Mouse (Mus musculus): ENCODE data around the gene Plk3.

- TF ChIP-seq CTCF (IDR thresholded peaks at IDR 0.05; ENCODE audit: control insufficient read depth, insufficient read depth, insufficient read length) (no peak), USF1 (IDR thresholded peaks at IDR 0.05; ENCODE audit: low read depth) (no peak), MYOG (IDR thresholded peaks at IDR 0.05; ENCODE audit: control insufficient read depth, extremely low read depth, insufficient read length) (no peak), MAX (IDR thresholded peaks at IDR 0.05) (no peak)
These were observed 35.6 kb downstream of the Plk3 start for GRCm38 (mm10) chr4:117097969-117098763.

Data from C2C12 (cell line).